Mouse (Mus musculus): ENCODE results near the gene Olfr63. TPM values are rescaled to one million over a fixed set of nuclear protein-coding genes. Genes with fewer than 3 reads are reported as not detected.

Olfr63 gene
- polyA plus RNA-seq (2012; rRNA removed), result not detected in 2 replicates

DNA sequence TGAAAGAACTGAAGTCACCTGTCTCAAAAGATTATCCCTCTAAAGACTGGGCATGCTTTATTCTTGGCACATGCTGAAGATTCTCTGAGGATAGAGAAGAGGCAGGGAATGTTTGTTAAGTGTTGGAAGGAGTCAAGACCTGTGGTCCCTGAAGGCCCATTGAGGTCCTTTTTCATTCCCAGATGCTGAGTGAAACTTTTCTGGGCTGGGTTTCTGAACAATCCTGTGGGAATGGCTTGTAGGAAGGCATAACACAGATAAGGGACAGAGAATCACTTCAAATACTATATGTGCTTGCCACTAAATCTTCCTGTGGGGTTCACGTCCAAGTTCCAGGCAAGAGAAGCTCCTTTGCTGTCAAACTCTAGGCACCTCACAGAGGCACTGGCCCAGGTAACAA, at the start of gene Olfr63:
TSS of gene Olfr63 (plus strand) at position 301 of the 400 bp plus-strand sequence.

DNA sequence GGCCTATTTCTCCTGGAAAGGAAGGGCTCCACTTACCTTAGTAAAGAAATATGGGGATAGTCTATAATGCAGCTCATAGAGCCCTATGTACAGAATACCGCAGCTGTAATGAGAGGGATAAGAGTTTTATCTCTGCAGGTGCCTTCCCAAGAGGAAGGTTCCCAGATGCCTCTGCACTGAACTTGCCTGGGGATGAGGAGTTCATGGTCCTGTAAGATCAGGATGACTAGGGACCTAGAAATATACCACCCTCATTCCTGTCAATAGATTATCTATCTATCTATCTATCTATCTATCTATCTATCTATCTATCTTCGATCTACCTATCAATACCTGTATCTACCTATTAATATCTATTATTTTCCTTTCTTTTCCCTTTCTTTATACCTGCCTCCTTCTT, 42.9 kb upstream of the Olfr63 start, which contains the start of gene Olfr1564:
TSS of gene Olfr1564 (minus strand) at position 101 of the 400 bp plus-strand sequence.

DNA sequence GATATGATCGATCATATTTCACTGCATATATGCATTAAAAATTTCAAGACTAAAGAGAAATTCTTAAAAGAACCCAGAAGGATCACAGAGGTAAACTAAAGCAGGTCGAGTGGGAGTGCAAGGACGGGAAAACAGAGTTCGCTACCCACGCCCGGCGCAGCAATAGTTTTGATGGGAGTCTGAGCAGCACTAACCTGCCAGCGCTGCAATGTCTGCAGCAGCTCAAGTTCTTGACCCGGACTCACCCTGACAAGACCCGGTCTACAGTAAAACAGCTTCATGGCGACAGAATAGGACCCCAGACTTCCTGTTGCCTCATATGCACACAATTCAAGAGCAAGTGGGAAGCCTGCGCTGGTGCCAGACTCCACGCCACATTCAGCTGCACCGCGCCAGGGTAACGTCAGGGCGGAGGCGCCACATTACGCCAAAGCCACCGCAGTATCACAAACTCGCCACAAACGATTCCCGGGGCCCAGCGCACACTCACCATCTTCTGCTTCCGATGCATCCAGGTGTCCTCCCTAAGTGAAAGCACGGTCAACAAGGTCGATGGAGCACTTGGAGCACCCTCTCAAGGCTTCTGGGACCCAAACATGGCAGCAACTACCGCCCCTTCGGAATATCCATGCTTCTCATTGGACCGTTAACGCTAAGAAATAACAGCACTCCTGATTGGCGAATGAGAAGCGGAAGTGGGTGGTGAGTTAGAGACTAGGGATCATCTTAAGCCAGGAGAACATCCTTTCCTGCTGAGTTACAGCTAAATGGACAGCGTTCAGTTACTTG, 9.8 kb upstream of the Olfr63 start, which contains the start of gene Zfp955a:
TSS of gene Zfp955a (minus strand) at position 616 of the 789 bp plus-strand sequence.

DNA sequence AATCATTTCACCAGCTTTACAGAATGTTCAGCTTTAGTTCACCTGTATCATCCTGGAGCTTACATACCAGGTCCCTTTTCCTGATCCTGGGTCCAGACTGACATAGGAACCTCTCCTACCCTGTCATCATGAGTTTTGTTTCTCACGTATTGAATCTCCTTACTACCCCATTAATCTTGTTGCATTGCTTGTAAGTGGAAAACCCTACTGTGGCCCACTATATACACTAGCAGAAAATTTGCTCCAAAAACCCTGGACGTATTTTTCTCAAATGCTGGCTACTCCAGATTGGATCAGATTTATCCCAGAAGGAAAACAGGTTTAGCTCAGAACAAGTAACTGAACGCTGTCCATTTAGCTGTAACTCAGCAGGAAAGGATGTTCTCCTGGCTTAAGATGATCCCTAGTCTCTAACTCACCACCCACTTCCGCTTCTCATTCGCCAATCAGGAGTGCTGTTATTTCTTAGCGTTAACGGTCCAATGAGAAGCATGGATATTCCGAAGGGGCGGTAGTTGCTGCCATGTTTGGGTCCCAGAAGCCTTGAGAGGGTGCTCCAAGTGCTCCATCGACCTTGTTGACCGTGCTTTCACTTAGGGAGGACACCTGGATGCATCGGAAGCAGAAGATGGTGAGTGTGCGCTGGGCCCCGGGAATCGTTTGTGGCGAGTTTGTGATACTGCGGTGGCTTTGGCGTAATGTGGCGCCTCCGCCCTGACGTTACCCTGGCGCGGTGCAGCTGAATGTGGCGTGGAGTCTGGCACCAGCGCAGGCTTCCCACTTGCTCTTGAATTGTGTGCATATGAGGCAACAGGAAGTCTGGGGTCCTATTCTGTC, 24.8 kb downstream of the Olfr63 start, which contains the start of gene Zfp955b:
TSS of gene Zfp955b (plus strand) at position 506 of the 837 bp plus-strand sequence.

Other genes starting within 250 kb of the Olfr63 start
- gene Zfp763, start 231.3 kb upstream of the Olfr63 start, polyA plus RNA-seq (2012; rRNA removed), result 0.03 TPM in 1 of 2 replicates, not detected in the other
- gene 4921501E09Rik, start 196.6 kb upstream of the Olfr63 start, polyA plus RNA-seq (2012; rRNA removed), result not detected in 2 replicates
- gene Zfp563, start 175.4 kb upstream of the Olfr63 start, polyA plus RNA-seq (2012; rRNA removed), result 0.26 and 0.51 TPM in 2 replicates
- not detected in 2 replicates for gene Morc2b, start 125.0 kb upstream of the Olfr63 start, polyA plus RNA-seq (2012; rRNA removed)
- not detected in 2 replicates for gene Olfr55, start 96.2 kb upstream of the Olfr63 start, polyA plus RNA-seq (2012; rRNA removed)
- gene Olfr239, start 73.4 kb upstream of the Olfr63 start, polyA plus RNA-seq (2012; rRNA removed), result not detected in 2 replicates
- gene Olfr1564, start 43.0 kb upstream of the Olfr63 start, polyA plus RNA-seq (2012; rRNA removed), result not detected in 2 replicates
- 0.02 and 0.05 TPM in 2 replicates for gene Zfp955a, start 9.5 kb upstream of the Olfr63 start, polyA plus RNA-seq (2012; rRNA removed)
- 0.16 and 0.42 TPM in 2 replicates for gene Zfp955b, start 24.9 kb downstream of the Olfr63 start, polyA plus RNA-seq (2012; rRNA removed)
- gene Zfp81, start 94.2 kb downstream of the Olfr63 start, polyA plus RNA-seq (2012; rRNA removed), result 0.04 and 0.08 TPM in 2 replicates
- gene Zfp101, start 130.0 kb downstream of the Olfr63 start, polyA plus RNA-seq (2012; rRNA removed), result 0.22 and 0.28 TPM in 2 replicates
- gene Actl9, start 168.2 kb downstream of the Olfr63 start, polyA plus RNA-seq (2012; rRNA removed), result 0.19 and 0.47 TPM in 2 replicates

Data from stomach, adult 2 months (tissue).